Mouse (Mus musculus): ENCODE results near the gene Crocc2.

The Crocc2 gene

DNA sequence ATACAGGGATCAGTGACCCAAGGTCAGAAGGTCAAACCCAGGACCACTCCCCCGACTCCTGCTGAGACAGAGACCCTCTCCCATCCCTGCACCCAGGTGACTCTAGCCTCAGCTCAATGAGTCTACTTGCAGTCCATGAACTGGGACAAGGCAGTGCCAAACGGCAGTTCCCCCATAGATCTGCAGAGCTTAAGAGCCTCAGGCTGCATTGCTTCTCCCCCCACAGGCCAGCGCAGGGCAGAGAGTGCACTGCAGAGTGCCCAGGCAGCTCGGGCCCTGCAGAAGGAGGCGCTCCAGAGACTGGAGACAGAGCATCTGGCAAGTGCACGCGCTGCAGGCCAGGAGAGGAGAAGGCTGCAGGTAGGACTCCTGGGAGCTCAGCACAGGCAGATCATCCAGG, 49.0 kb downstream of the Crocc2 start:
- DNase-seq = no peak

DNA sequence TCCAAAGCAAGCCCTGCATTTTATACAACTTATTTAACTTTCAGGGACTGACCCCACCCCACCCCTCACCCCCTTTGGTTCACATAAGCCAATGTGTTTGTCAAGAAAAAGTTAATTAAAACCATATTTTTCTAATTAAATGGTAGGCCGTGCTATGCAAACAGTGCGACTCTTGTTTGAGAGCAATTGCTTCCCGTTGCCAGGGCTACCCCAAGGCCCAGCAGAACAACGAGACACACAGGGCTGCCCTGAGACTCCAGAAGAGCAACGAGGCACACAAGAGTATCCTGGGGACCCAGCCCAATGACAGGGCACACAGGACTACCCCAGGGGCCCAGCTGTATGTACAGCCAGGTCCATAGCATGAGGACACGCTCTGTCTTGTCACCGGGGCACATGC, 52.3 kb downstream of the Crocc2 start:
- no peak for DNase-seq

DNA sequence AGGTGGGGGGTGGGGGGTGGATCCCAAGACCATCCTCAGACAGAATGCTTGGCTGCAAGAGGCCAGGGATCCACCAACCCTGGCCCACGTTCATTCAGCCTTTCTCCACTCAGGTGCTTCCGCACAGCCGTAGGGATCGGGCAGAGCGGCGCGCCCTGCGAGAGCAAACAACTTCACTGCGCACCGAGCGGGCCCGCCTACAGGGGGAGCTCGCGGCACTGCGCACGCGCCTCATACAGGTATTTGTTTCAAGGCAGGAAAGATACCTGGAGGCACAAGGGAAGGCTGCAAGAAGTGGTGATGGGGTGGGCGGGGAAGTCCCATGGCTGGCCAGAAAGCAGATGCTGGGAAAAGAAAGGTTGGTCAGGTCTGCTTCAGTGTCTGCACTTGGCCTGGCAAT, 55.4 kb downstream of the Crocc2 start:
- no peak for DNase-seq

DNA sequence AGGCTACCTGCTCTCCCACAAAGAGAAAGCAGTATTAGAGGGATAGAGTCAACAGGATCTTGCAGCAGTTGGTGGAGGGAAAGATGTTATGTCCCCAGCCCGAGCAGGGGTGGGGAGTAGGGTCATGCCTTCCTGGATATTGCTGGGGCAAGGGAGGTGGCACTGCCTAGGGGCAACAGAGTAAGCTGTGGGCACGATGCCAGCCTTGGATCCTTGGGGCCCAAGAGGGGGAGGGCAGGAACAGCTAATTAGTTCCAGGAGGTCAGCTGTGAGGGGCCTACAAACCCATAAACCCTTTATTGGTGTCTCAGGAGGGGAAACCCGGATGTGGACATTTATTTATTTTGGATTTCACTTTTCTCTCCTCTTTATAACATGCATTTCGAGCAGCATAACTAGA, 56.7 kb downstream of the Crocc2 start:
- no peak for DNase-seq

DNA sequence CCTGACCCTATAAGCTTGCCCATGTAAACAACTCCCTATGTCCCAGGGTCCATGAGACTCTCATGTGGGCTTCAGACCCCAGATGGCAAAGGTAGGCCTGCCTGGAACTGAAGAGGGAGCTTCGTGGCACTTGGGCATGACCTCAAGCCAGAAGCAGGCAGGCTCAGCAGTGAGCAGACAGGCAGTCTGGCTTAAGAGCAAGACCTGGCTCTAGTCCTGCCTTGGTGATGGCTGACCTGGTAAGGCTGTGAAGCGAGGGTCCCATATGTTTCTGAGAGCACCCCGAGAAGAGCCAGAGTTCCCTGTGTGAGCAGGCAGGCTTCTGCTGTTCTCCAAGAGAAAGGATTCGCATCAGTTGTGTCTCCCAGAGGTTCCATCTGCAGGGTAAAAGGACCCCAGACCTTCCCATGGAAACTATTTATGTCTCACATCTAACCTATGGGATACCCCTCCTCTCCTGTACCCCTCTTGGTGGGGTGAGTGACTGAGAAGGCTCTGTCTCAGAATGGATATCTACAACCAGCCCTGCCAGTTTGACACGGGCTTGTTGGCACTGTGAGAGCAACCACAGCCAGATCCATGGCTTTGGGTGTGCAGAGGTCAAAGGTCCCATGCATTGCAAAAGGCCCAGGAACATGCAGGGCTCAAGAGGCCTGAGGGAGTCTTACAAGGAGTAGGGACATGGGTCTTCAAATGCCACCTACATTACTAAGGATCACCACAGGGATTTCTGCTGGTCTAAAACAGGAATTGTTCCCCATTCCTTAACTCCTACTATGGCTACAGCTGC, 57.4 kb downstream of the Crocc2 start:
- no peak for DNase-seq

DNA sequence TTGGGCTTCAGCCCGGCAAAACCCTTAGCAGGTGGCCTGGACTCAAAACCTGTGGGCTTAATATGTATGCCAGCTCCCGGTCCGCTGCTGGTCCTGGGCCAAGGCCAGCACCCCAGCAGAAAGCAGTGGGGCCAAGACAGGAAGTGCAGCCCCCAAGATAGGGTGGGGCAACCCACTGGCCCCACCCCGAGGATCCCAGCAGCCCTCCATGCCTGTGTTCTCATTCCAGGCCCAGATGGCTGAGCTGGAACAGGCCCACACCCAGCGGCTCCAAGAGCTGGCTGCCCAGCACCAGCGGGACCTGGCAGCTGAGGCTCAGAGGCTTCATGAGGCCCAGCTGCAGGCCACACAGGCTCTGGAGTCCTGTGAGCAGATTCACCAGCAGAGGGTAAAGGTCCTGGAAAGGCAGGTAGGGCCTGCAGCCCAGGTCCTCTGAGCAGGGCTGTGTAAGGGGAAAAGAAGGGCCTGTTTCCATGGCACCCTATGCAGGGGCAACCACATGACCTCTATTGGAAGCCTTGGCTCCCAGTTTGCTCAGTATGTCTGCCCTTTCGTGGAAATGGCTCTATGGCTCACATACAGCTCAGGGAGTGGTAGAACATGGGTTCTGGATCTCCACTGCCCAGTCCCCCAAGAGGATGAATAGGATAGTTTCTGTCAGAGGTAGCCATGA, 58.9 kb downstream of the Crocc2 start:
- peak; percentile 37 for DNase-seq

DNA sequence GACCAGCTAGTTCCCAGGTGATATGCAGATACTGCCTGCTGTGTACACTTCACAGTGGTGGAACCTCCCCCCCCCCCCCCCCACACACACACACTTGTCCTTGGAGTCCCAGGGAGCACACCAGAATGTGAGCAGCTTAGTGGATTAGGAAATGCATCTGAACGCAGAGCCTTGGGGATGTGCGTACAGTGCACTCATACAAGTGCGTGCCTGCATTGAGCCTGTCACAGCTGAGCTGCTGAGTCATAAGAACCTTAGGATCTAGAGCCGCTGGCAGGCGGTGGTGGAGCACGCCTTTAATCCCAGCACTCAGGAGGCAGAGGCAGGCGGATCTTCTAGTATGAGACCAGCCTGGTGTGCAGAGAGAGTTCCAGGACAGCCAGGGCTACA, 59.4 kb downstream of the Crocc2 start:
- DNase-seq = no peak

DNA sequence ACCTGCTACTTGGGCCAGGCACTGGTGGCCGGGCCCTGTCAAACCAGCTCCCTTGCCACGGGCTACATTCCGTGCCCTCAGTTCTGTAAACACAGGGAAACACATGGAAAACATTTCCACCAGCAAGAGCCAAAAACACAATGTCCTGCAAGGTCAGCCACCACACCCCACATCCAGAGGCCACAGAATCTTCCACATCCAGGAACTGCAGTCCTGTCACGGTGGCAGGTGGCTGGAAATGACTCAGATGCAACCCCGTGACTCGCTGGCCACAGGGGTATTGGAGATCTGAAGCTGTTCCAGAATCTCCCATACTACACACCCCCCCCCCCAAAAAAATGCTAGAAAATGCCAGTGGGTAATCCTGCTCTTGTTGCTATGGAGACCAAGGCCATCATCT, 60.7 kb downstream of the Crocc2 start:
- DNase-seq = no peak

DNA sequence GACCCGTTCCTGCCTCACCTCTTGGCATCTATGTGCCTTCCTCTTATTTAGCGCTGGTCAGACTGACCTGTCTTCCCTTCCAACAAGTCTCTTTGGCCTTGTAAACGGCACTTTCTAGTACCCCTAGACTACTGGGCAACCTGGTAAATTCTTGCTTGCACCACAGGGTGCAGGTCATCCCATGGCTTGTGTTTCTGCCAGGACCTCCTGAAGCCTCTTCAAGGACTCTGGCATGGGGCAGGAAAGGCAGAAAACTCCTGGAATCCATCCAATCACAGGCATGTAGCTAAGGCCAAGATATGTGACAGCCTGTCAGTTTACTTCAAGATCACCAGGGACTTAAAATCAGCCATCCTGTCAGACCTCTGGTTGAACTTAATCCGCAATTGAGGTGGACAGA, 61.1 kb downstream of the Crocc2 start:
- no peak for DNase-seq

DNA sequence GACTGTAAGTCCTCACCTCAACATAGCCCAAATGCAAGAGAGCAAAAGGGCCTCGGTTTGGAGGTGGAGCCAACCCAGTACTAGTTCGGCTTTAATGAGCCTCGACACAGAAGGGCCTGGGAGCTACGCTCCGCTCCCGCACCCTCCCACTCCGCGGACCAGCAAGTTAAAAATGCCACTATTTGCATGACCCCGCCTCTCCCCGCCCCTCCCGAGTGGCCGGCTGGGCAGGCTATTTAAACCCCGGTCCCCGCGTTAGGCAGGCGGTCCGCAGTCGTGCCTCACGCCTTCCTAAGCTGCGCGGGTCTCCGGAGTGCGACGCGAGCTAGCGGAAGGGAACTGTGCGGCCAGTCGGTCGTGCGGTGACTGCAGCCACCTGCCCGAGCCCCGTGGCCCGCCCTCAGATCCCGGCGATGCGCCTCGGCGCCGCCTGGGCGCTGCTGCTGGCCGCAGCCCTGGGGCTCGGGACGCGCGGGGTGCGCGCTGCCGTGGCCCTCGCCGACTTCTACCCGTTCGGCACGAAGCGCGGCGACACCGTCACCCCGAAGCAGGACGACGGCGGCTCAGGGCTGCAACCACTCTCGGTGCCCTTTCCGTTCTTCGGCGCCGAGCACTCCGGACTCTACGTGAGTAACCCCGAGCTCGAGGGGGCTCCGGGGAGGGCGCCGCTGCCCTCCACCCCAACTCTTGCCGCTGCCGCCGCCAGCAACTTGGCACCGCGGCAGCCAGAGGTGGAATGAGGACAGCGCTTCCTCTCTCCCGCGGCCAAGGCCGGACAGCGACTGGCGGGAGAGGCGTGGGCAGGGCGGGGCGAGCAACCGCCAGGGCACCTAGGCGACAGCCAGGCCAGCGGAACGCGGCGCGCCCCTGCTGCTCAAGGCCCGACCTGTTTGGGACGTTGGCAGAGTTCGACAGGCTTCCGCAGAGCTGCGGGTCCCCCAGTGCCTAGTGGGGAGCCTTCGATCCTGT, 67.3 kb downstream of the Crocc2 start, which contains the start of gene Sned1:
Gene Sned1, plus strand, starts transcription at position 266 of the 969 bp plus-strand sequence.
- peak; percentile 79 for DNase-seq

DNA sequence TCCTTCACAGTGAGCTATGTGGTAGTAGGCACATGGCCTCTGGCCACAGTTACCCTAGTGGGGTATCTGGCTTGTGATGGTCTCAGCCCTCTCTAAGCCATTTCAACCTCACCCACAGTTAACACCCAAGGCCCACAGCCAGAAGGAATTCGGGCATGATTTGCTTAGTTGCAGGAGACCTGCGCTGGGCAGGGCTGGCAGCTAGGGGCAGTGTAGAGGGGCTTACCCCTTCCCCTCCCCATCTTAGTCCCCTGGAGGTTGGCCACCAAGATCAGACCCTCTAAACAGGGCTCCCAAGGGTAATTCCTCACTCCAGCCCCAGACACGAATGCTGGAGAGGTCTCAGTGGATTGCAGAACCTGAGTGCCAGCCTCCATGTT, 68.0 kb downstream of the Crocc2 start:
- DNase-seq = no peak

DNA sequence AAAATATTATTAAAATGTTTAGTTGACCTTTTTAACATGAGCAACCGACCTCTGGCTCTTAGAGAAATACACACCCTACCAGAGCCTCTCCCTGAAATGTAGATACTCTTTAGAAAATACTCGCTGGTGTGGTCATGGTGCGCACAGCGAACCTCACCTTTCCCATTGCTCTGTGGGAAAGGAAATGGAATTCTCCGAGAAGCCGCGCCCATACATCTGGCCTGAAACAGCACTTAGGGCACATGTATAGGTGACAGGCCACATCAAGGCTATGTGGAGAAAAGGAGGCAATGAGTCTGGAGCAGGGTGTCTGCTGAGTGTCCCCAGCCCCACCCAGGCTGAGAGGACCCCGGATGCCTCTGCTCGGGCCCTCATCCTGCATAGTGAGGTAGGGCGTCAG, 69.2 kb downstream of the Crocc2 start:
- no peak for DNase-seq

DNA sequence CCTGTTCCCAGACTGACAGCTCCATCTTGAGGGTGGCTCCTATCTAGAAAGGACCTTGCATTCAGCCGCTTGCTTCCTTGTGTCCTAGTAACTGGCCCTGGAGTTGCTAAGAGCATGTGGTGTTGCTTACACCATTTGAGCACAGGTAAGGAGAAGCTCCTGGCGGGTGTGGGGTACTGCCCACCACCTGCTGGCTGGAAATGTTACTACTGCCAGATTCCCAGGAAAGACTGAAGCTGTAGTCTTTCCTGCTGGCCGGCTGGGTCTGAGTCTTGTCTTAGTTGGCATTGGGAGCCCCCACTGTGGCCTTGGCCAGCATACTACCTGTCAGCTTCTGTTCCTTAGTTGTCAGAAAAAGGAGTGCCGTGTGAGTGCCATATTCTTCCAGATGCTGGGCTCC, 69.7 kb downstream of the Crocc2 start:
- no peak for DNase-seq

DNA sequence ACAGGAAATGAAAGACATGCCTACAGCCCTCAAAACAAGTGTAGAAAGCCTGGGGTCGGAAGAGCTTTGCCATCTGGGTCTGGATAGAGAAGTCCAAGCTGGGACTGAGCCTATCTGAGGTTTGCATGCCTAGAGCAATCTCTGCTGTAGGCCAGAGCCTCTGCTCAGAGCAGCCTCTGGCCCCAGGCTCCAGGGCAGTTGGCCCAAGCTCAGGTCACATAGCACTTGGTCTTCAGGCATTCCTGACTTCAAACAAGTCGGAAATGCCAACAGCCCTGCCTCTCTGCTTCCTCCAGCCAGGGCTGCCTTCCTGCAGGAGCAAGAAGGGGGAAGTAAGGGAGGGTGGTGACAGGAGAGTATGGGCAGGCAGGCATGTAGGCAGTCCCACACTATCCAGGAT, 77.4 kb downstream of the Crocc2 start:
- no peak for DNase-seq

DNA sequence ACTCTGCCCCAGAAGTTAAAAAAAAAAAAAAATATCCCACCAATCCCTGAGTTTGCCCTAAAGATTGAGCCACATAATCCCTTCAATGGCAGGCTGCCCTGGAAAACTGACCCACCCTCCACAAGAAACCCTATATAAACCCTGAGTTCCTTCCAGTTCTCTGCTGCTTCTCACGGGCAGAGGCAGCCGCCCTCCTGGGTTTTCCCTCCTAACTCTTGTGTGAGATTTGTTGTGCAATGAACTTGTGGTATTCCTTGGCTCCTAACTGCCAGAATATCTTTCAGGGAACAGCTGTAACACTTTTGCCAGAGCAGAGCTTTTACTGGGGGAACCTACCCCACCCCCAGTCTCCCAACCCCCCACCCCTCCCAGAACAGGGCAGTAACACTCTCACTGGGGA, 84.1 kb downstream of the Crocc2 start:
- DNase-seq = no peak

DNA sequence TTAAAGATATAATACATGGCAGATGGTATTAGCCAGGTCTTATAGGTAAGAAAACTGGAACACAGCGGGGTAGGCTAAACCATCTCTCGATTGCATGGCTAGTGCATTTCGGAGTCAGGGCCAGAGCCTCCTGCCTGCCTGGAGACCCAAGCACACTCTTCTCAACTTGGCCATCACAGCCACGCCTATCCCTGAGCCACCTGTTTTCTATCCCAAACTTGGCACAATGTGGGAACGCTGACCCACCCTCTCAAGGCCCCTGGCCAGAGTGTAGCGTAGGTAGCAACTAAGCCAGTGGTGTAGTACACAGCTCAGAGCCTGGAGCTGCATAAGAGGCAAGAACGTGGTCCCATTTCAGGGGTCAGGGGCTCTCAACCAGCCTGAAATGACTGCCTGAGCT, 87.2 kb downstream of the Crocc2 start:
- no peak for DNase-seq

DNA sequence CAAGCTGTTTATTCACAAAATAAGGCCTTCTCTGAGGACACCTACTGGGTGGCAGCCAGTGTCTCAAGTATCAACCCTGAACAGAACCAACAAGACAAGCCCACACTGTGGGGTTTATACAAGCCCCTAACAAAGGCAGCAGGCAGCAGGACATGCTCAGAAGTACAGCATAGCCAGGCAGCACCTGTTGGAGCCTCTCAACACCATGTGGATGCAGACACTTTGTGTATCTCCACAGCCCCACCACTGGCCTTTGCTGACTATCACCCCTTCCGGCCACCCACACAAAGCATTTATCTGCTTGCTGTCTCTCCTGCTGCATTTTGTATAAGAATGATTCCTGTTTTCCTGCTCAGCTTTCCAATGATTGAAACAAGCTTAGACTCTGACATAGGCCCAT, 89.0 kb downstream of the Crocc2 start:
- DNase-seq = no peak

DNA sequence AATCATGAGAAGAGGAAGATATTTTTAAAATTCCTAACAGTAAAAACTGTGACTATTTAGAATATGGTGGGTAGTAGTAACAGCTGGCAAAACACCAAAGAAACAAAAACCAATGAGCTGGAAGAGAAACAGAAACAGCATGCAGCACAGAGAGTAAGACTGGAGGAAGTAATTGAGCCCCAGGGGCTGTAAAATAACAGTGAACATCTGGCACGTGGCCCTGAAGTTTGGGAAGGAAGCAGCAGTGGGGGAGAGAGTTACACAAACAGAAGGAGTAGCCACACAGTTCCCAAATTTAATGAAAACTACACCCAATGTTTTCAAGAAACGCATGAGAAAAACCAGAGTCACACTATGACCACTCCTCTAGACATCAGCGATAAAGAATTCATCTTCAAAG, 98.7 kb downstream of the Crocc2 start:
- no peak for DNase-seq

DNA sequence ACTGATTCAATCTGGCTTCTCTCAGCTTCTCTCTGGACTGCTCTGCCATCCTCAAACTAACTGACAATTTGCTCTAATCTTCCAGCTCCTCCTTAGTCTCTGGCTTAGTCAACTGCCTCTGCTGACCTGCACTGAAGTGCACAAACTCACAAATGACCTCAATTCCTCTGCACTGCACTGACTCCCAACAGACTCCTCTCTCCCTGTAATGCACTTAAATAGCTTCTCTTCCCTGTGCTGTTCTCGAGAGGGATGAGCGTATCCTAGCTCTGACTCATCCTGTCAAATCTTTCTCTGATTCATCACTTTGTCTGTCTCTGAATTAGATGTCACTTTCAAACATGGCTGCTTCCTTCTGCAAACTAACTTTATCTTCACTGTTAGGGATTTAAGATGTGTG, 99.7 kb downstream of the Crocc2 start:
- no peak for DNase-seq

DNA sequence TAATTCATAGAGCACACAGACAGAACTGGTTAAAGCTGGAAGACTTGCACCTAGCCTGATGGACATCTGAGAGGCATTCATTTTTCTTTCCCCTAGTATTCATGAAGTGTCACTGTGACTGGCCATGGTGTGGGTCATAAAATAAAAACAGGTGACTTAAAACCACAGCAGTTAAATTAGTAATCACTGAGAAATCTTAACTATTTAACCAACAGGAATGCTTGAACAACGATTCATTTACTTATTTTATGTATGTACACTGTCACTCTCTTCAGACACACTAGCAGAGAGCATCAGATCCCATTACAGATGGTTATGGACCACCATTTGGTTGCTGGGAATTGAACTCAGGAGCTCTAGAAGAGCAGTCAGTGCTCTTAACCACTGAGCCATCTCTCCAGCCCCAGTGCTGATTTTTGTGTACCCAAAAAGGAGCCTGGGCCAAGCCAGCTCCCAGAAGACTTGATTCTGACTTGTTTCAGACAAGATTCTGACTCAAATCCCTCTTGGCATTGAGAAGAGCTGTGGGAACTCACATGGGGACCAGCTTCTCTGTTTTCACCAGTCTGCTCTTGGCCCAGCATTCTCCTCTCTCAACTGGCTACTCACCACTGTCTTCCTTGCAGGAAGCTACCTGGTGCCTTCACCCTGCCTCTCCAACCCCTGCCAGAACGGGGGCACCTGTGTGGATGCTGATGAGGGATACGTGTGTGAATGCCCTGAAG, 102.2 kb downstream of the Crocc2 start:
- no peak for DNase-seq

DNA sequence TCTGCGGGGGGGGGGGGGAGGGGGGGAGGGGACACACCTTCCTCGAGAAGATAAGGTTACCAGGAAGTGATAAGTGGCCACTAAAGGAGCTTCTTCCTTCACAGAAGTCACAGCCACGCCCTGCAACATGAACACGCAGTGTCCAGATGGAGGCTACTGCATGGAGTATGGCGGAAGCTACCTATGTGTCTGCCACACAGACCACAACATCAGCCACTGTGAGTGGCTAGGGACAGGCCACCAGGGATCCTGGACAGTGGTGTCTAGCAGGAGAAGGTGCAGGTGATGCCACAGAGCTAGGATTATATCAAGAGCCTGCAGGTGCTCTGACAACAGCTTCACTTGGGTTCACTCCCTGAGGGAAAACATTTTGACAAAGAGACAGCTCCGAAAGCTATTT, 103.2 kb downstream of the Crocc2 start:
- no peak for DNase-seq

DNA sequence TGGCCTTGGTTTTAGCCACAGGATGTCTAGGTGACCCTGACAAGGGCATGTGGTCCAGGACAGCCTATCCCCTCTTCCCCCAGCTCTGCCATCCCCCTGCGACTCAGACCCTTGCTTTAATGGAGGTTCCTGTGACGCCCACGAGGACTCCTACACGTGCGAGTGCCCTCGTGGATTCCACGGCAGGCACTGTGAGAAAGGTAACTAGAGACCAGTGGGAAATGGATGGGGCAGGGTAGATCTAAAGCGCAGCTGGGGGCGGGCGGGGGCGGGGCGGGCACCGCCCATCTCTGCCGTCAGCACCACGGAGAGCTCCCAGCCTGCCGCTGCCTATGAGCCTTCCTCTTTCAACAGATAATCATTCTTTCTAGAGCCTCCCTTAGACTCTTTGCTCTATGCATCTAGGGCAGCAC, 103.9 kb downstream of the Crocc2 start:
- no peak for DNase-seq

DNA sequence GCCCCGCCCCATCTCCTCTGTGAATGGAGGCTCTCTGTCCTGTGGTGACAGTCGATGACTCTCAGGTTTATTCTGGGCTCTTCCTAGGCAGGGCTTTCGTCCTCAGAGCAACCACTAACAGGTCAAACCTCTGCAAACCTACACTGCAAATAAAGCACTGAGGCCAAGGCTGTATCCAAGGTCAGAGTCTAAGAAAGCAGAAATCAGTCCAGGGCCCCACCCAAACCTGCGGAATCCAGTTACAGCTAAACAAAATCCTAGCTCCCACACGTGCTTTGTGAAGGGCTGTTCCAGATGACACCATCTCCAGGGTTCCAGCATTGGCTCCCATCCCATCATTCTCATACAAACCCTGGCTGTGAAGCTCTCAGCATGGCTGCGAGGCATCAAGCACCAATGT, 107.0 kb downstream of the Crocc2 start:
- DNase-seq = no peak
